Mouse (Mus musculus) olfactory bulb, adult 2 months (tissue): ENCODE results near the gene Pde3a. TPM values are rescaled to one million over a fixed set of nuclear protein-coding genes. Genes with fewer than 3 reads are reported as not detected.

ENCODE experiments used
- H3K27ac ChIP-seq: fragments of 200-500 bp; 2 replicates; pipeline ENCODE4 v1.5.1; 2012; ENCODE audit warnings: low read depth, low read length; ENCODE audit not compliant: insufficient read depth
- H3K4me1 ChIP-seq: fragments of 200-500 bp; 2 replicates; pipeline ENCODE4 v1.6.1; 2012; ENCODE audit warnings: low read length; ENCODE audit not compliant: control insufficient read depth, insufficient read depth
- H3K4me3 ChIP-seq: fragments of 200-500 bp; 2 replicates; pipeline ENCODE4 v1.5.1; 2012; ENCODE audit warnings: mild to moderate bottlenecking, low read depth, low read length, moderate library complexity; ENCODE audit not compliant: insufficient read depth
- CTCF ChIP-seq: fragments of 200-500 bp; IDR thresholded peaks from 2 replicates; pipeline ENCODE4 v1.5.1; 2012; ENCODE audit warnings: low read depth, mild to moderate bottlenecking, low read length, moderate library complexity; ENCODE audit not compliant: insufficient read depth
- POLR2A ChIP-seq: fragments of 200-500 bp; IDR thresholded peaks from 2 replicates; pipeline ENCODE4 v1.6.1; 2012; ENCODE audit warnings: mild to moderate bottlenecking, low read depth, low read length, moderate library complexity; ENCODE audit not compliant: insufficient read depth
- WGBS: fragments of 180-500 bp; shearing (Covaris S2); methylation state at CpG from one replicate; pipeline ENCODE4 v1.1.7; 2018; 5-methylcytosine and 5-hydroxymethylcytosine counted together
- polyA plus RNA-seq: library from polyadenylated mRNA; stranded (reverse); fragments of >200 nt; gene quantifications from 2 replicates; pipeline ENCODE4 v1.2.4, GENCODE M21; 2012; ENCODE audit warnings: low replicate concordance; ENCODE audit not compliant: missing spikeins, insufficient read depth, insufficient read length

The Pde3a gene
- polyA plus RNA-seq, 1 experiment, result not detected

- 97% methylated on average over 2 of the region's 2 CpGs for WGBS
- no peaks in the 10 kb centered on the region for H3K4me1 ChIP-seq
- H3K4me3 ChIP-seq, result no peak overlapping the region
- no peak overlapping the region for H3K27ac ChIP-seq
- TF ChIP-seq POLR2A (no peak), CTCF (no peak)
These were observed 221.2 kb downstream of the Pde3a start for GRCm38 (mm10) chr6:141470251-141470650.

GRCm38 (mm10) chr6:141474223-141474622 lies 225.2 kb downstream of the Pde3a start:
- TF ChIP-seq POLR2A (no peak), CTCF (no peak)
- Histone ChIP-seq H3K4me1 (no peaks in the 10 kb centered on the region), H3K4me3 (no peak overlapping the region), H3K27ac (no peak overlapping the region)
- 32% methylated on average over 2 of the region's 2 CpGs for WGBS

- no peak overlapping the region for H3K4me3 ChIP-seq
- 19% methylated on average over 3 of the region's 3 CpGs for WGBS
- TF ChIP-seq POLR2A (no peak), CTCF (no peak)
- no peak overlapping the region for H3K27ac ChIP-seq
- H3K4me1 ChIP-seq, result no peaks in the 10 kb centered on the region
These were observed 225.6 kb downstream of the Pde3a start for GRCm38 (mm10) chr6:141474696-141475095.

- Histone ChIP-seq H3K4me1 (no peaks in the 10 kb centered on the region; the same call in 1 of the 2 replicates), H3K4me3 (no peak overlapping the region), H3K27ac (no peak overlapping the region)
- TF ChIP-seq POLR2A (no peak), CTCF (no peak)
- whole genome bisulfite sequencing, result 55% methylated on average over 10 of the region's 10 CpGs
These were observed 236.4 kb downstream of the Pde3a start for GRCm38 (mm10) chr6:141485302-141486021.

- 47% methylated on average over 7 of the region's 7 CpGs for WGBS
- Histone ChIP-seq H3K27ac (no peak overlapping the region), H3K4me3 (no peak overlapping the region), H3K4me1 (no peaks in the 10 kb centered on the region; the same call in 1 of the 2 replicates)
- no peak for TF ChIP-seq CTCF
- TF ChIP-seq POLR2A, result no peak
These were observed 238.2 kb downstream of the Pde3a start for GRCm38 (mm10) chr6:141487266-141487665.

- Histone ChIP-seq H3K4me1 (no peaks in the 10 kb centered on the region; the same call in 1 of the 2 replicates), H3K4me3 (no peak overlapping the region), H3K27ac (no peak overlapping the region)
- WGBS, result 23% methylated on average over 11 of the region's 11 CpGs
- TF ChIP-seq POLR2A (no peak), CTCF (0 out of 2 replicates have a peak, but pooled peaks have one; percentile 25)
These were observed 239.6 kb downstream of the Pde3a start for GRCm38 (mm10) chr6:141488619-141489018.

GRCm38 (mm10) chr6:141494909-141495308 lies 245.8 kb downstream of the Pde3a start:
- Histone ChIP-seq H3K4me1 (0 out of 2 replicates have a peak, but pooled peaks cover 2% of the 10 kb centered on the region), H3K4me3 (no peak overlapping the region), H3K27ac (no peak overlapping the region)
- WGBS, result 82% methylated on average over 4 of the region's 4 CpGs
- TF ChIP-seq POLR2A (no peak), CTCF (no peak)

- 25% methylated on average over 13 of the region's 13 CpGs for WGBS
- TF ChIP-seq POLR2A (no peak), CTCF (no peak)
- H3K27ac ChIP-seq, result no peak overlapping the region
These were observed 246.8 kb downstream of the Pde3a start for GRCm38 (mm10) chr6:141495634-141496418.

GRCm38 (mm10) chr6:141499511-141499910 lies 250.4 kb downstream of the Pde3a start:
- TF ChIP-seq POLR2A (no peak), CTCF (no peak)
- Histone ChIP-seq H3K4me3 (no peak overlapping the region), H3K4me1 (0 out of 2 replicates have a peak, but pooled peaks cover 2% of the 10 kb centered on the region), H3K27ac (no peak overlapping the region)

More at GRCm38 (mm10) chr6:141495634-141496418, 246.8 kb downstream of the Pde3a start:
- Histone ChIP-seq H3K4me3 (no peak overlapping the region), H3K4me1 (0 out of 2 replicates have a peak, but pooled peaks cover 2% of the 10 kb centered on the region)
